Mouse (Mus musculus) stomach, postnatal 0 days (tissue): ENCODE results near the gene Ccdc32.

Experiments
- CTCF ChIP-seq: IDR thresholded peaks from 2 replicates; pipeline ENCODE4 v1.5.1; 2016; ENCODE audit warnings: antibody characterized with exemption, low read depth, mild to moderate bottlenecking, moderate library complexity
- EP300 ChIP-seq: optimal IDR thresholded peaks from 2 replicates; pipeline ENCODE3; 2016; ENCODE audit warnings: antibody characterized with exemption

- TF ChIP-seq CTCF (no peak), EP300 (no peak)
Observed at GRCm38 (mm10) chr2:118972048-118972447, 57.1 kb downstream of the Ccdc32 start.
